Mouse (Mus musculus): ENCODE measurements around the gene Pigk. TPM values are rescaled to one million over a fixed set of nuclear protein-coding genes. Genes with fewer than 3 reads are reported as not detected.

The Pigk gene
- polyA plus RNA-seq, 1 experiment = 5.8 TPM

- H3K36me3 ChIP-seq (ENCODE audit: control insufficient read depth, insufficient read depth, low read length) = no peaks in the 10 kb centered on the region
- H3K4me3 ChIP-seq (ENCODE audit: extremely low read depth, insufficient read depth, insufficient read length) = no peak overlapping the region
- no peak for TF ChIP-seq CTCF (IDR thresholded peaks at IDR 0.05; ENCODE audit: extremely low read depth, insufficient read depth, insufficient read length, insufficient replicate concordance)
- no peak for TF ChIP-seq POLR2A (IDR thresholded peaks at IDR 0.05; ENCODE audit: low read depth, low read length)
- no peak for DNase-seq (ENCODE audit: low read depth in 1 of 2, low spot score in 2 of 2)
- no peak overlapping the region for H3K27ac ChIP-seq (ENCODE audit: insufficient read depth, low read length)
- H3K27me3 ChIP-seq (ENCODE audit: control insufficient read depth, insufficient read depth, low read length) = no peaks in the 10 kb centered on the region
- H3K4me1 ChIP-seq (ENCODE audit: control insufficient read depth, insufficient read depth, insufficient read length) = no peaks in the 10 kb centered on the region
Observed at GRCm38 (mm10) chr3:152843925-152844324, 130.0 kb downstream of the Pigk start.

DNA sequence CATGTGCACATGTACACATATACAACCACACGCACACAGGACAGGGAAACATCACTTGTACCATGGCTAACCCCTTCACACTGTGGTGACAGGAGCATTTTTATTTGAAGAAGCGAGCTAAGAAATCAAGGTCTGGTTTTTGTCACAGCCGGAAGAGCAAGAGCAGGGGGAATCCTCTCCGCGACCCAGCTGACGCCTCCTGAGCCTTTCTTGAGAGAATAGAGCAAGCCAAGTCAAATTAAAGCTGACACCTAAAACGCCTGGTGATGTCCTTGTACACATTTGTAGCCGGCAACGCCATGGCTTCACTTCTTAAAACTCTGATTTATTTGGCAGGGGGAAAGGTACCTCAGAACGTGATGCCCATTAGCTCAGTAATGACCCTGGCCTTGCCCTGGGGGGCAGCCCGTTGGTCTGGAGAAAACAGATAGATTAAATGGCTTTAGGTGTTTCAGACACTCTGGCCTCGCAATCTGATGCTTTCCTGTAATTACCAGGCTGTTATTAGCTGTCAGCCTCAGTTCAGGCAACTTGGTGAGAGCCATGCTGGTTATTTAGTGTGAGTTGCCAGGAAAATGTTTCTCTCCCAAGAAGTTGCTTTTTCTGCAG, 141.2 kb downstream of the Pigk start:
- no peak for TF ChIP-seq POLR2A (IDR thresholded peaks at IDR 0.05; ENCODE audit: low read depth, low read length)
- TF ChIP-seq CTCF (IDR thresholded peaks at IDR 0.05; ENCODE audit: extremely low read depth, insufficient read depth, insufficient read length, insufficient replicate concordance) = no peak
- Histone ChIP-seq H3K27me3 (ENCODE audit: control insufficient read depth, insufficient read depth, low read length) (no peaks in the 10 kb centered on the region), H3K4me1 (ENCODE audit: control insufficient read depth, insufficient read depth, insufficient read length) (no peaks in the 10 kb centered on the region; the same call in 1 of the 2 replicates), H3K27ac (ENCODE audit: insufficient read depth, low read length) (no peak overlapping the region), H3K36me3 (ENCODE audit: control insufficient read depth, insufficient read depth, low read length) (no peaks in the 10 kb centered on the region), H3K4me3 (ENCODE audit: extremely low read depth, insufficient read depth, insufficient read length) (no peak overlapping the region)
- DNase-seq (ENCODE audit: low read depth in 1 of 2, low spot score in 2 of 2) = no peak
- 85% methylated on average over 12 of the region's 12 CpGs for WGBS

- no peaks in the 10 kb centered on the region for H3K36me3 ChIP-seq (ENCODE audit: control insufficient read depth, insufficient read depth, low read length)
- H3K4me1 ChIP-seq (ENCODE audit: control insufficient read depth, insufficient read depth, insufficient read length) = no peaks in the 10 kb centered on the region; the same call in 1 of the 2 replicates
- peak in 1 of 2 experiments; percentile 5 for DNase-seq (ENCODE audit: low read depth in 1 of 2, low spot score in 2 of 2)
- 39% methylated on average over 10 of the region's 10 CpGs for WGBS
- no peak for TF ChIP-seq CTCF (IDR thresholded peaks at IDR 0.05; ENCODE audit: extremely low read depth, insufficient read depth, insufficient read length, insufficient replicate concordance)
- no peak for TF ChIP-seq POLR2A (IDR thresholded peaks at IDR 0.05; ENCODE audit: low read depth, low read length)
- H3K27me3 ChIP-seq (ENCODE audit: control insufficient read depth, insufficient read depth, low read length) = no peaks in the 10 kb centered on the region
- no peak overlapping the region for H3K27ac ChIP-seq (ENCODE audit: insufficient read depth, low read length)
- H3K4me3 ChIP-seq (ENCODE audit: extremely low read depth, insufficient read depth, insufficient read length) = no peak overlapping the region
Observed at GRCm38 (mm10) chr3:152856095-152856494, 142.2 kb downstream of the Pigk start.

GRCm38 (mm10) chr3:152861450-152861849, 147.6 kb downstream of the Pigk start:
- H3K27ac ChIP-seq (ENCODE audit: insufficient read depth, low read length) = no peak overlapping the region
- 87% methylated on average over 4 of the region's 4 CpGs for WGBS
- H3K36me3 ChIP-seq (ENCODE audit: control insufficient read depth, insufficient read depth, low read length) = no peaks in the 10 kb centered on the region
- TF ChIP-seq CTCF (IDR thresholded peaks at IDR 0.05; ENCODE audit: extremely low read depth, insufficient read depth, insufficient read length, insufficient replicate concordance) (no peak), POLR2A (IDR thresholded peaks at IDR 0.05; ENCODE audit: low read depth, low read length) (no peak)
- no peak overlapping the region for H3K4me3 ChIP-seq (ENCODE audit: extremely low read depth, insufficient read depth, insufficient read length)
- H3K27me3 ChIP-seq (ENCODE audit: control insufficient read depth, insufficient read depth, low read length) = no peaks in the 10 kb centered on the region
- no peaks in the 10 kb centered on the region for H3K4me1 ChIP-seq (ENCODE audit: control insufficient read depth, insufficient read depth, insufficient read length)
- DNase-seq (ENCODE audit: low read depth in 1 of 2, low spot score in 2 of 2) = no peak

DNA sequence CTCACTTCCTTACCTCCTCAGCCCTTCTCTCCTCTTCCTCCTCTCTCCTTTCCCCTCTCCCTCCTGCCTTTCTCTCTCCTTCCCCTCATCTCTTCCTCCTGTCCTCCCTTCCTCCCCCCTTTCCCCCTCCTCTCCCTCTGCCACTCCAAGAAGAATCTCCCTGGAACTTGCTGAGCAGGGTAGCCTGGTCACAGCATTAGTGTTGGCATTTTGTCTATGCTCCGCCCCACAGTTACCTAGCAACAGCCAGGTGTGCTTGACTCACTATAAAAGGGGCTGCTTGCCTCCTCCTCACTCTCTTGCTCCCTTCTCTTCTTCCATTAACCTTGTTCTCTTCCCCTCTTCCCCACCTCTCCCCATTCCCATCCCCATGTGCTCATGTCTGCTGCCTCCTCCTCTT, 148.1 kb downstream of the Pigk start:
- no peaks in the 10 kb centered on the region for H3K4me1 ChIP-seq (ENCODE audit: control insufficient read depth, insufficient read depth, insufficient read length)
- 96% methylated on average over 1 of the region's 1 CpGs for WGBS
- TF ChIP-seq CTCF (IDR thresholded peaks at IDR 0.05; ENCODE audit: extremely low read depth, insufficient read depth, insufficient read length, insufficient replicate concordance) (no peak), POLR2A (IDR thresholded peaks at IDR 0.05; ENCODE audit: low read depth, low read length) (no peak)
- no peak overlapping the region for H3K27ac ChIP-seq (ENCODE audit: insufficient read depth, low read length)
- no peaks in the 10 kb centered on the region for H3K27me3 ChIP-seq (ENCODE audit: control insufficient read depth, insufficient read depth, low read length)
- no peaks in the 10 kb centered on the region for H3K36me3 ChIP-seq (ENCODE audit: control insufficient read depth, insufficient read depth, low read length)
- no peak overlapping the region for H3K4me3 ChIP-seq (ENCODE audit: extremely low read depth, insufficient read depth, insufficient read length)
- no peak for DNase-seq (ENCODE audit: low read depth in 1 of 2, low spot score in 2 of 2)

DNA sequence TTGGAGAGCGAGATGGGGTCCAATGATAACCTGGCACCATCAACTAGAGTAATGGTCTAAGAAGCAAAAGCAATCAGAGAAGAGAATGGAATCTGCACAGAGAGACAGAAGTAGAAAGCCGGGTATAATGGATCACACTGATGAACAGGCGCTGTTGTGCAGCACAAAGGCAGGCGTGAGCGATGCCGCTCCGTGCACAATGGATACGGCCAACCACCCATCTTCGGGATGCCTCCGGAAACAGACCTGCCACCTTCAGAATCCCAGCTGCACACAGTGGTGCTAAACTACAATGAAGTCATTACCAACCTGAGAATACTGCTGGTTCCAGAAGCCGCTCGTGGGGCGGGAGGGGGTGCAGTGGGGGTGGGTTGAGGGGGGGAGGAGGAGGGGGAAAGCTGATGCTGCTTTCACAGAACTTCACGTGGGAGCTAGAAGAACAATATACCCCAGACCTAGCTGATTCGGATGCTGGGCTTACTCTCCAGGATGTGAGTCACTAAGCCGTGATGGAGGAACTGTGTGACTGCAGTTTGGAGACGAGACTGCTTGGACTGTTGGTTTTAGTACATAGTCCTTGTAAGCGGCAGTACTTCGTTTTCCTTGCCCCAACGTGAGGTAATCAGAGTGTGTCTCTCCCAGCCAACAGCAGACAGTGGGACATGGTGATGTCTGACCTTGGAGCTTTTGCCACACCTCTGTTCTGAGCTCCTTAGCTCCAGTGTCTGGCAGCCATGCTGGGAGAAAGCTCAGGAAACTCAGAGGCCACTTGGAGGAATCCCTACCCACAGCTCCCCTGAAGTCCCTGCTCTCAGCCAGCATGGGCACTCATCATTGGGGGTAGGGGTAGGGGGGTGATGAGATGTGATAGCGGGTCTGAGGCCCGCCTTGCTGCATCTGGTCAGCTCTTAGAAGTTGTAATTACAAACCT, 152.4 kb downstream of the Pigk start:
- H3K27ac ChIP-seq (ENCODE audit: insufficient read depth, low read length) = no peak overlapping the region
- no peaks in the 10 kb centered on the region for H3K4me1 ChIP-seq (ENCODE audit: control insufficient read depth, insufficient read depth, insufficient read length)
- DNase-seq (ENCODE audit: low read depth in 1 of 2, low spot score in 2 of 2) = no peak
- no peak for TF ChIP-seq CTCF (IDR thresholded peaks at IDR 0.05; ENCODE audit: extremely low read depth, insufficient read depth, insufficient read length, insufficient replicate concordance)
- 87% methylated on average over 22 of the region's 22 CpGs for WGBS
- H3K27me3 ChIP-seq (ENCODE audit: control insufficient read depth, insufficient read depth, low read length) = no peaks in the 10 kb centered on the region
- no peak overlapping the region for H3K4me3 ChIP-seq (ENCODE audit: extremely low read depth, insufficient read depth, insufficient read length)
- no peaks in the 10 kb centered on the region for H3K36me3 ChIP-seq (ENCODE audit: control insufficient read depth, insufficient read depth, low read length)

Measured in spleen, adult 2 months (tissue).